Mouse (Mus musculus) E14TG2a.4 (cell line): ENCODE data around the gene Selenof.

Source experiments
- CTCF ChIP-seq: conservative IDR thresholded peaks from 2 replicates; pipeline ENCODE4 v1.5.1; 2014; ENCODE audit warnings: low read length
- NANOG ChIP-seq: IDR thresholded peaks from 2 replicates; pipeline ENCODE4 v1.6.1; 2014; ENCODE audit warnings: borderline replicate concordance, low read length, mixed read lengths
- POU5F1 ChIP-seq: IDR thresholded peaks from 2 replicates; pipeline ENCODE4 v1.6.1; 2014; ENCODE audit warnings: low read length, borderline replicate concordance

- TF ChIP-seq CTCF (peak; percentile 59), POU5F1 (no peak), NANOG (no peak)
These were observed 46.7 kb downstream of the Selenof start for GRCm38 (mm10) chr3:144616654-144617425.
